Mouse (Mus musculus) liver, adult 2 months (tissue): ENCODE measurements around the gene Il12rb2. TPM values are rescaled to one million over a fixed set of nuclear protein-coding genes. Genes with fewer than 3 reads are reported as not detected.

Experiments used
- DNase-seq: peaks from one replicate; pipeline ENCODE4 v3.0.0-alpha.2; 2011; ENCODE audit warnings: low read depth, low spot score; ENCODE audit errors: extremely low read depth
- H3K27ac ChIP-seq: fragments of 200-500 bp; replicated peaks from 2 replicates; pipeline ENCODE4 v1.5.1; 2012; ENCODE audit warnings: low read depth, mild to moderate bottlenecking, control low read depth, inconsistent platforms, low read length; ENCODE audit not compliant: insufficient read depth
- H3K27me3 ChIP-seq: fragments of 200-500 bp; 2 replicates; pipeline ENCODE4 v1.6.1; 2012; ENCODE audit warnings: mild to moderate bottlenecking, moderate library complexity, low read length, inconsistent platforms; ENCODE audit not compliant: control insufficient read depth, insufficient read depth
- H3K36me3 ChIP-seq: fragments of 200-500 bp; 2 replicates; pipeline ENCODE4 v1.6.1; 2012; ENCODE audit warnings: low read length, inconsistent platforms; ENCODE audit not compliant: control insufficient read depth, insufficient read depth
- H3K4me1 ChIP-seq: fragments of 200-500 bp; 2 replicates; pipeline ENCODE4 v1.6.1; 2011; ENCODE audit warnings: low read length; ENCODE audit not compliant: control insufficient read depth, insufficient read depth
- H3K4me3 ChIP-seq: fragments of 200-500 bp; 2 replicates; pipeline ENCODE4 v1.5.1; 2011; ENCODE audit warnings: low read depth, mild to moderate bottlenecking, control low read depth, low read length, moderate library complexity; ENCODE audit not compliant: insufficient read depth
- H3K79me2 ChIP-seq: fragments of 200-500 bp; 2 replicates; pipeline ENCODE4 v1.6.1; 2012; ENCODE audit warnings: inconsistent platforms, mild to moderate bottlenecking, low read length, moderate library complexity; ENCODE audit not compliant: control insufficient read depth, insufficient read depth
- H3K9ac ChIP-seq: fragments of 200-500 bp; 2 replicates; pipeline ENCODE4 v1.6.1; 2012; ENCODE audit warnings: low read depth, mild to moderate bottlenecking, control low read depth, inconsistent platforms, low read length
- CTCF ChIP-seq: fragments of 200-500 bp; IDR thresholded peaks from 2 replicates; pipeline ENCODE4 v1.5.1; 2011; ENCODE audit warnings: low read depth, low read length, control low read depth
- POLR2A ChIP-seq: fragments of 200-500 bp; IDR thresholded peaks from 2 replicates; pipeline ENCODE4 v1.6.1; 2011; ENCODE audit warnings: low read length, control low read depth; ENCODE audit not compliant: insufficient read depth; ENCODE audit errors: extremely low read depth
- WGBS: fragments of 180-500 bp; shearing (Covaris S2); methylation state at CpG from one replicate; pipeline ENCODE4 v1.1.7; 2018; 5-methylcytosine and 5-hydroxymethylcytosine counted together
- polyA plus RNA-seq: library from polyadenylated mRNA; depleted of rRNA; stranded (reverse); fragments of >200 nt; gene quantifications from 2 replicates; pipeline ENCODE4 v1.2.3, GENCODE M21; 2012
- total RNA-seq: library from RNA; depleted of rRNA; stranded (reverse); fragments of >200 nt; gene quantifications from 2 replicates; pipeline ENCODE4 v1.2.3, GENCODE M21; 2014

Gene Il12rb2
- total and polyA plus RNA-seq, 2 experiments = 0.09 to 0.20 TPM

DNA sequence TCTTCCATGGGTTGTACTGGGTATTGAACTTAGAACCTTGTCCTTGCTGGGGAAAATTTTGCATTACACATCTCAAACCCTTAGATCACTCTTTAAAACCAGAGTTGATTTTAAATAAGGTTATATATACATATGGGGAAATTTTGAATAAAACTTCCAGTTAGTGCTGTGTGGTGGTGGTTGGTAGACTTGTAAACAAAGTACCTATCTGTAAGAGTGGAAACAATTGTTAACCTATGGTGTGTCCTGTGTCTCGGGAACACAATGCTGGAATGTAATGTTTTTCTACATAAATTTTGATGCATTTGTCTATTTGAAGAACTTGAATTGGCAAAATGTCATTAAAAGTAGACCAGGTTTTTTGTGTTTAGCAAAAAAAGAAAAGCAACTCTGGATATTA lies 107.0 kb downstream of the Il12rb2 start:
- 16% methylated on average over 1 of the region's 1 CpGs for WGBS
- TF ChIP-seq CTCF (no peak), POLR2A (no peak)
- H3K27me3 ChIP-seq = no peaks in the 10 kb centered on the region
- no peak overlapping the region for H3K9ac ChIP-seq
- H3K27ac ChIP-seq = no peak overlapping the region
- peaks cover 4% of the 10 kb centered on the region; the same call in 1 of the 2 replicates for H3K4me1 ChIP-seq
- peak overlapping the region; percentile 67; the same call in 1 of the 2 replicates for H3K4me3 ChIP-seq
- peaks cover 18% of the 10 kb centered on the region for H3K36me3 ChIP-seq
- peak; percentile 47 for DNase-seq
- peaks cover 18% of the 10 kb centered on the region; the same call in 1 of the 2 replicates for H3K79me2 ChIP-seq

DNA sequence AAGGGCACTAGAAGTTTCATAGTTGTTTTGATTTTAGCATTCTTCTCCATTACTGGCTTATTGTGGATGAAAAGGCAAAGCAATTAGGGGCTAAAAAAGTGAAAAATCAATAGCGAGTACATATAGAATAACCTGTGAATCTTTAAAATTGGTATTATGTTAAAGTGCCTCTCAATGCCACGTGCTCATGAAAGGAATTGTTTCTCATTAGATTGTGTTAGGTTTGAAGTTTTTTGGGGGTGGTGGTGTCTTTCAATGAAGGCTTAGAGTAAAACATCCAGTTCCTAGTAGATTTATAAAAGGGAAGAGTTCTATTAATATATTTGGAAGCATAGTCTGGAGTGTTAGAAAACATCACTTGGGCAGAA lies 107.8 kb downstream of the Il12rb2 start:
- WGBS = 3% methylated on average over 2 of the region's 2 CpGs
- Histone ChIP-seq H3K36me3 (peaks cover 14% of the 10 kb centered on the region), H3K79me2 (peaks cover 16% of the 10 kb centered on the region; the same call in 1 of the 2 replicates), H3K4me1 (peaks cover 4% of the 10 kb centered on the region; the same call in 1 of the 2 replicates), H3K9ac (peak overlapping the region; percentile 97), H3K27ac (no peak overlapping the region), H3K4me3 (peak overlapping the region; percentile 67), H3K27me3 (no peaks in the 10 kb centered on the region)
- DNase-seq = no peak
- no peak for TF ChIP-seq POLR2A
- no peak for TF ChIP-seq CTCF

- TF ChIP-seq CTCF (no peak), POLR2A (no peak)
- Histone ChIP-seq H3K4me1 (peaks cover 4% of the 10 kb centered on the region; the same call in 1 of the 2 replicates), H3K79me2 (peaks cover 16% of the 10 kb centered on the region; the same call in 1 of the 2 replicates), H3K27ac (peak overlapping the region; percentile 77), H3K36me3 (peaks cover 10% of the 10 kb centered on the region), H3K4me3 (peak overlapping the region; percentile 67), H3K9ac (peak overlapping the region; percentile 97), H3K27me3 (no peaks in the 10 kb centered on the region)
- WGBS = under 1% methylated on average over 64 of the region's 65 CpGs
- peak; percentile 46 for DNase-seq
These were observed 108.4 kb downstream of the Il12rb2 start for GRCm38 (mm10) chr6:67267408-67268244.

DNA sequence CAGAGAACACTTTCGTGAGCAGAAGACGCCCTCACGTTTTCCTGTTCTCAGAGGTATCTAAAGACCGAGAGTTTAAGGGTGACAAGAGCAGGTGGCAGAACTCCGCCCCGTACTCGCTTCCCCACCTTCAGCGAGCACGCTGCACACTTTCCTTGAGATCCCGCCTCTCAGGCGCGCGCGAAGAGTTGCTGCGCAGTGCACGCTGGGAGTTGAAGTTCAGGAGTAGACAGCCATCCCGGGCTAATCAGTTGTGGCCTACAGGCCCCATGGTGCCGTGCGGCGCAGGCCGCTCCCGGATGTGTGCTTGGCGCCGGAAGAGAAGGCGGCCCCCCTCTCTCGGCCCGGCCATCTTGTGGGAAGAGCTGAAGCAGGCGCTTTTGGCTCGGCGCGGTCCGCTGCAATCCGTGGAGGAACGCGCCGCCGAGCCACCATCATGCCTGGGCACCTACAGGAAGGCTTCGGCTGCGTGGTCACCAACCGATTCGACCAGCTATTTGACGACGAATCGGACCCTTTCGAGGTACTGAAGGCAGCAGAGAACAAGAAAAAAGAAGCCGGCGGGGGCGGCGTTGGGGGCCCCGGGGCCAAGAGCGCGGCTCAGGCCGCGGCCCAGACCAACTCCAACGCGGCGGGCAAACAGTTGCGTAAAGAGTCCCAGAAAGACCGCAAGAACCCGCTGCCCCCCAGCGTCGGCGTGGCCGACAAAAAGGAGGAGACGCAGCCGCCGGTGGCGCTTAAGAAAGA lies 109.2 kb downstream of the Il12rb2 start:
- DNase-seq = peak; percentile 97
- Histone ChIP-seq H3K27me3 (no peaks in the 10 kb centered on the region), H3K36me3 (peaks cover 5% of the 10 kb centered on the region), H3K9ac (peak overlapping the region; percentile 97), H3K27ac (peak overlapping the region; percentile 88), H3K79me2 (peaks cover 15% of the 10 kb centered on the region; the same call in 1 of the 2 replicates), H3K4me3 (peak overlapping the region; percentile 68), H3K4me1 (peaks cover 4% of the 10 kb centered on the region; the same call in 1 of the 2 replicates)
- under 1% methylated on average over 68 of the region's 68 CpGs for WGBS
- TF ChIP-seq POLR2A (peak; percentile 60), CTCF (no peak)

DNA sequence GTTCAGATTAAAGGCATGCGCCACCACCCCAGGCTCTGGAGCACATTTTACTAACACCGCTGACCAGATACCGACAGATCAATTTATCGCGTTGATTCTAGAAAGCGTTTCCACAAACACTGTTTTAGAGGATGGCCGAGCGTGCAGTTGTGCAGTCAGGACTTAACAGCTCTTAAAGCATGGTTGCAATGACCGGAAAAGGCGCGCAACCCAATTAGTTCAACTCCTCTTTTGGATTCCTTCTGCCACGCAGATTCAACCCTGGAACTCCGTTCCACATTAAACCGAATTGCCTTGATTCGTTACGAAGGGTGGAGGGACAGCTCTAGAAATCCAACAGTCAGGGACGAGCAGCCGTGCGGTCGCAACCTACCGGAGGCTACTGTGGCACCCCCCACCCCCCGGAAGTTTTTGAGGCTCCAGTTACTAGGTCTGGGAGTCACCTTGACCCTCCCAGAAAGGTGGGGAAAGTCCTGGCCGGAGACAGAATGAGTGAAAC lies 109.8 kb downstream of the Il12rb2 start:
- Histone ChIP-seq H3K79me2 (peaks cover 13% of the 10 kb centered on the region; the same call in 1 of the 2 replicates), H3K9ac (peak overlapping the region; percentile 62), H3K4me1 (peaks cover 4% of the 10 kb centered on the region; the same call in 1 of the 2 replicates), H3K36me3 (no peaks in the 10 kb centered on the region), H3K4me3 (peak overlapping the region; percentile 68), H3K27ac (peak overlapping the region; percentile 88), H3K27me3 (no peaks in the 10 kb centered on the region)
- peak; percentile 75 for DNase-seq
- TF ChIP-seq POLR2A = no peak
- WGBS = under 1% methylated on average over 23 of the region's 23 CpGs
